Mouse (Mus musculus) gastrocnemius, postnatal 10 days (tissue): ENCODE data around the gene Atg9b. TPM values are rescaled to one million over a fixed set of nuclear protein-coding genes. Genes with fewer than 3 reads are reported as not detected.

Experiments used
- DNase-seq: peaks from one replicate; pipeline ENCODE4 v3.0.0; 2021; ENCODE audit warnings: mixed read lengths
- total RNA-seq, 2 experiments: library from RNA; stranded (reverse); gene quantifications; 2 replicates each; pipeline ENCODE4 v1.2.3; 2021

Gene Atg9b
- total RNA-seq, 2 experiments from 2014 or later, result 0.23 to 0.26 TPM

DNA sequence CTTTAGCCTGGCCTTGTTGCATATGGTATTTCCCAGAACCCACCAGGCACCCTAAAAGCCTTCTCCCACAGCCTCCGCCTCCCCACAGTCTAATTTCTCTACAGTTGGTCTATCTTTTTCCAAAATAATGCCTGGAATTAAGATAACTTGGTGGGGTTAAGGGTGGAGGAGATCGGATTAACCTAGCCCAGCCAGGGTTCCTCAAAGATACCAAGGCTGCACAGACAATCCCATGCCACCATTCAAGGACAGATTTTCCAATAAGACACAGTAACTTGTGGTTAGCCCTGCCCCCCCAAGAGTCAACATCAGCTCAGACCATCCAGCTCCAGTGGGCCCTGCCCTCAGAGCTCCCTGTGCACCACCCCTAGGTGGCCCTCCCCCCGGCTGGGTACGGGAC is 11.4 kb downstream of the Atg9b start:
- DNase-seq, result no peak

DNA sequence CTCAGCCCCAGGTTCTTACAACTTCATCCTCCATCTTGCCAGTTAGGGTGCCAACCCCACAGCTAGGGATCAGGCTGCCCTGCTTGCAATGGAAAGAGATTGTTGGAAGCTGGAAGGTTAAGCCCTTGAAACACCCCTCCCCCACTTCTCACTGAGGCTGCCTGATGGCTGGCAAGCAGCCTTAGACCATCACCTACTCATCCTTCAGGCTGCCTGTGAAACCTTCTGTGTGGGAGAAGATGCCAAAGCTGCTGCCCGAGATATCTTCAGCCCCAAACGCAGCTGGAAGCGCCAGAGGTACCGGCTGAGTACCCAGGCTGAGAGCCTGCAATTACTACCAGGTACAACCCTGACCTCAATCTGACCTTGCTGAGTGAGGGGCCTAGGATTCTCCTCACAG is 12.4 kb downstream of the Atg9b start:
- no peak for DNase-seq

DNA sequence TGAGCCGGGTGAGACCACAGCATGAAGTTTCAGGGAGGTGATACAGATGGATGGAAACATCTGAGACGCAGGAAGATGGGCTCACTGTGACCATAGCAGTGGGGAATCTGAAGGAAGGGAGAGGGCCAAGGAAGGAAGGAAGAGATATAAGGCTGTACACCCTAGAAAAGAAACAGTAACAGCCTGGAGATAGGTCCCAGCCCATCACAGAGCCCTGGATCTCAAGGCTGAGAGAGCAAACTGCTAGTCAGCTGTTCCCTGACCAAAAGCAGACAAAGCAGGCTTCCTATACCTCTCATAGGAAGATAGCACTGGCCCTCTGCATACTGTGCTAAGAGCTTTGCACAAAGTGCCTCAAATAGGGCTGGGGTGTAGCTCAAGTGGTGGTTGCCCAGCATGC is 13.2 kb downstream of the Atg9b start:
- DNase-seq, result no peak

DNA sequence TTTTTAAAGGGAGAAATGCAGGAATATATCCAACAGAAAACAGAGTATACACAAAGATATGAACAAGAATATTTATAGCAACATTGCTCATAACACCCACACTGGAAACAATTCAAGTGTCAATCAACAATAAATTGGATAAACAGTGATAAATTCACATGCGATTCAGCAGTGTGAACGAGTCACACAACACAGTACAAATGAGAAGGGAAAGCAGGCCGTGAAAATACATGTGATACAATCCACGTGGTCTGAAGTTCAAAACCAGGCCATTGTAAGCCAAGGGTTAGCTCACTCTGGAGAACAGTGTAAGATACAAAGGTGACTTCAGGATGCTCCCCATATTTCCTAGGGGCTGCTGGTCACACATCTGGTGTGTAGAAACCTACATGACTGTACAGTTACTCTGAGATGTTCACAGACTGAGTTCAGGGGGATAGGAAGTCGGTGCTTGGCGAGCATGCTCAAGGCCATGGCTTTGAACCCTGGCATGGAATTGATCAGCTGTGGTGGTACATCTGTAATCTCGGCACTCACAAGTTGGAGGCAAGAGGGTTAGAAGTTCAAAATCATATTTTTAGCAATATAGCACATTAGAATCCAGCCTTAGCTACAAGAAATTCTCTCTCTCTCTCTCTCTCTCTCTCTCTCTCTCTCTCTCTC is 17.1 kb downstream of the Atg9b start:
- no peak for DNase-seq

DNA sequence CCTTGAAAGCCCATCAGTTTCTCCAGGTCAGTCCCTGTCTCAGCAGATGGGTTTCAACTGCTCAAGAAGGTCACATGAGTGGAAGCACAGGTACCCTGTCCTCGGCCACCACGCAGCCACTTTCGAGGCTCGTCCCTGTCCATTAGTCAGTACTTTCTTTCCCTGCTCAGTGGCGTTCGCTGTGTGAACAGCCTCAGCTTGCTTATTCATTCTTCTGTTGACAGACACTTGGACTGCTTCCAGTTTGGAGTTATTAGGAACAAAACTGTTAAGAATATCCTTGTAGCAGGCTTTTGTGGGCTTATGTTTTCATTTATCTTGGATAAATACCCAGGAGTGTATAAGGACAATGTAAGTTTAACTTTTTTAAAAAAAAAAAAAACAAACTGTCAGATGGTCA is 17.7 kb downstream of the Atg9b start:
- DNase-seq, result no peak

DNA sequence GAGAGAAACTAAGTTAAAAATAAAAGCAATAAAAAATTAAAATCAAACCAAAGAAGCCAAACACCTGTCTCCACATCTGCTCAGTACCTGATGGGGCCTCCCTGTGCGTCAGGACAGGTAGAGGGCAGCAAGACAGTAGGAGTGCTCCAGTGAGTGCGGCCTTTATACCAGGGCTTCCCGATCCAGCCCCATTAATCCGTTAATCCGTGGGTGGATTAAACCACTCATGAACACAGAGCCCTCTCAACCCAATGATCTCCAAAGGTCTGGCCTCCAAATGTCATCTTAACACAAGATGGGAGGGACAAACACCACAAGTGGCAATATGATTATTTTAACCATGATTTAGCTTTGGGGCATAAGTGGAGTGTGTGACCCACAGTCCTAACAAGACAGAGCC is 18.1 kb downstream of the Atg9b start:
- DNase-seq, result no peak

DNA sequence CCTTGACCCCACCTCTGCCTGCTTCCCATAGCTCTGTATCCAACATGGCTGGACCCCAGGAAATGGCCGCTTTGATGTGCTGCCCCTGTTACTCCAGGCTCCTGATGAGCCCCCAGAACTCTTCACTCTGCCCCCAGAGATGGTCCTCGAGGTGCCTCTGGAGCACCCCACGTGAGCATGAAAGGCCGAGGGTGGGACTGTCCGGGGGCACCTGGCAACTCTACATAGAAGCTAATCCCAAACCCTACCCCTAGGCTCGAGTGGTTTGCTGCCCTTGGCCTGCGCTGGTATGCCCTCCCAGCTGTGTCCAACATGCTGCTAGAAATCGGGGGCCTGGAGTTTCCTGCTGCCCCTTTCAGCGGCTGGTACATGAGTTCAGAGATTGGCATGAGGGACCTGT is 22.2 kb downstream of the Atg9b start:
- DNase-seq, result no peak

DNA sequence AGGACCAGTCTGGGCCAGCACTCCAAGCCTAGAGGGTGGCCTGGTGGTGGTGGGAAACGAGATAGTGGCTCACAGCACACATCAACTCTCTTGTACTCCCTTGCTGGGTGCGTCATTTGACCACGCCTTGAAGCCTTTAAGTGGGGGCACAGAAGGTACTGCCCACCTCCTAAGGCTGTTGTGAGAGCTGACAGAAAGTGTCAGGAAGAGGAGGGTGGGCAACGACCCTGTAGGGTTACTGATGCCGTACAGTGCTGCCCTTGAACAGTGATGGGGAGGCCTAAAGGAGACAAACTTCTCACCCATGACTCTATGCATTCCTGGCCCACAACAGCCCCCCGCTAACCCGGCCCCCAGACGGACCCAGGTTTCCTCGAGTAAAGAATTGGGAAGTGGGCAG is 25.5 kb downstream of the Atg9b start:
- DNase-seq, result no peak

DNA sequence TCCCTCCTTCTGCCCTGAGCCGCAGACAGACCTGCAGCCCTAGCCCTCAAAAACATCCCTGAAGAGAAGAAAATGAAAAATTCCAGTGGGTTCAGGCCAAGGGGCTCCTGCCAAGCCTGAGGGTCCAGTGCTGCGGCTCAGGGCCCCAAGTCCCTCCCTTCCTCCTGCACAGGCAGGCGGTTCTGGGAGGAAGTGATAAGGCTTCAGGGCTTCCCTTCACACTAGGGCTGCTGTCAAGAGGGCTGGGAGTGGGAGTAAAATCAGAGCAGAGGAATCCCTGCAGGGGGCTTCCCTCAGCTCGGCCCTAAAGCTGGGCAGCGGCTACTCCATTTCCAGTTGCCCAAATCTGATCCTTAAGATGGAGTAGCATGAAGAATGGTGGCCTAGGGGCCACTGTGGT is 26.4 kb downstream of the Atg9b start:
- no peak for DNase-seq

DNA sequence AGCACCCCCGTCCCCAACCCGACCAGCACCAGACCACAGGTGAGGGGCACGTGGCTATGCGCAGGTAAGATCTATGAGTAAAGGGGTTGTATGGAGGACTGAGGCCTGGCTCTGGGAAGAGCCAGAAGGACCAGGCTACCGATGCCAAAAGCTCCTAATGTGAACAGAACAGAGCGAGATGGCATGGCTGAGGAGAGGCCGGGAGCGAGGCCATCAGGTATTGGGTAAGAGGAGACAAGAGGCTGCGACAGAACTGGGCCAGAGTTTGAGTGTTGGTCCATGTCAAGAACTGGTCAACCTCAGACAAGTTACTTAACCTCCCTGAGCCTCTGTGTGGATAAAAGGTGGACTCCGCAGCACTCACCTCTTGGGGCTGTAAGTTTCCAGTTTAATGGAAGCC is 27.0 kb downstream of the Atg9b start:
- DNase-seq, result no peak

DNA sequence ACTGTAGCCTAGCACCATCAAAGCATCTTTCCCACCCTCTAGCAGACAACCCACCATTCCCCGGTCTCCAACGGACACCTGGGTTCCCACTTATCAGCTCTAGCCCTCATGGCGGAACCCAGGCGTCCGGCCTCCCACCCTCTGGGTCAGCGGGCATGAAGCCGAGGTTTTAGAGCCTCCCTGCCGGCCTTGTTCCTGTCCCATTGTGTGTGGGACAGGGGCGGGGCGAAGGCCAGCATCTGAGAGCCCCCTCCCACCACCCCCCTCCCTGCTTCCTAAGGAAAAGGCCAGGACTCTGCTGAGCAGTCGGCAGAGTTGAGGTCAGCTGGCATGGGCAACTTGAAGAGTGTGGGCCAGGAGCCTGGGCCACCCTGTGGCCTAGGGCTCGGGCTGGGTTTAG is 27.4 kb downstream of the Atg9b start, which contains the start of gene Nos3:
TSS of gene Nos3 (plus strand) at position 303 of the 400 bp plus-strand sequence.
- DNase-seq, result peak; percentile 34

DNA sequence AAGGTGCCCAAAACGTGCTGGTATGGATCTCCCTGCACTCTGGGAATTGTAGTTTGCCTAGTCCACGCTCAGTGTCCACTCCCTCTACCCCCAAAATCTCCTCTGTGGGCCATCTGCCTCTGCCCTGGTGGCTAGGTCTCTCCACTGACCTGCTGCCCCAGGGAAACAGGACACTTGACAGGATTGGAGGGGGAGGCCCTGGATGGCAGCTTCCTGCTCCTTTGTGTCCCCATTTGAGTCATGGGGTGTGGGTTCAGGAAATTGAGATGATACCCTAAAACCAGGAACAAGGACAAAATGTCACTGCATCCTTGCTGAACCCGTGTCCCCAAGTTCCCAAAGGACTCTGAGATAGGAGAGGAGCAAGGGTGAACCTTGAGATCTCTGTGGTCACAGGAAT is 27.9 kb downstream of the Atg9b start:
- no peak for DNase-seq

DNA sequence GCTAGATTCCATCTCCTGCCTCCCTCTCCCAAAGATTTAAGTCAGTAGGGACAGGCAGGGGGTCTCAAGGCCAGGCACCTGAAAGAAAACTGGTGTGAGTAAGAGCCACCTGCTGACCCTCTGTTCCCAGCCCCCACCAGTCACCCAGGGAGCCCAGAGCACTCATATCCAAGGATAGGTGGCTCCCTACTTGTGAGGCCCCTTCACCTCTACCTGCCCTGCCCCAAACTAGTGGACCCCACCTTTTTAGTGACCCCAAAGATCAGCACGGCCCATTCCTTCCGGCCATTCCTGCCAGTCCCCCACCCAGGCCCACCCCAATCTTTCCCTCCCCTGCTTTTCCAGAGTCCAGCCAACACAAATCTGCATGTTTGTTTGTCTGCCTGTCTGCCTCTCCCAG is 28.5 kb downstream of the Atg9b start:
- no peak for DNase-seq

DNA sequence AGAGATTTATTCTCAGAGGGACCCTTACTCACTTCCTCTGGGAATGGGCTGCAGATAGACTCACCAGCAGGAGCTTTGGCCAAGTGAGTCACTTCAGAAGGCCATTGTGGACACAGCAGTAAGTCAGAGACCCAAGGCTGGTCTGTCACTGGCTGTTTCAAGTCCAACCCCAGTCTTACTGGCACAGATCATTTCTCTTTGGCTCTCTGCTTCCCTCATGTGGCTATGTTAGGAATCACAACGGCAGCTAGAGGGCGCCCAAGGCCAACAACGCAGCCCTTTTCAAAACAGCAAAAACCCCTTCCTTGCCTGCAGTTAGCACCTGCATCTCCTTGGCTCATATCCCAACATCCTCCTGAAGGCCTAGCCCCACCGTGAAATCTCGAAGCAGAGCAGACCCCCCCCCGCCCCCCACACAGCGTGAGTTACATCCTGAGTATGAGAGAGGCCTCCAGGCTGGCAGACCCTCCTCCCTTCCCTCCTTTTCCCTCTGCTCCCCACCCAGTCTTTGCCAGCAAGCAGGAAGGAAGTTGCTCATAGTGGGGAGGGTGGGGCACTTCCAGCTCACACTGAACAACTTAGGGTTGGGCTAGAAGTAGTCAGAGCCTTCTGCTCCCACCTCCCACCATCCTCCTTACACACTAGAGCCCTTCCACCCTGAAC is 31.0 kb downstream of the Atg9b start:
- peak; percentile 78 for DNase-seq

DNA sequence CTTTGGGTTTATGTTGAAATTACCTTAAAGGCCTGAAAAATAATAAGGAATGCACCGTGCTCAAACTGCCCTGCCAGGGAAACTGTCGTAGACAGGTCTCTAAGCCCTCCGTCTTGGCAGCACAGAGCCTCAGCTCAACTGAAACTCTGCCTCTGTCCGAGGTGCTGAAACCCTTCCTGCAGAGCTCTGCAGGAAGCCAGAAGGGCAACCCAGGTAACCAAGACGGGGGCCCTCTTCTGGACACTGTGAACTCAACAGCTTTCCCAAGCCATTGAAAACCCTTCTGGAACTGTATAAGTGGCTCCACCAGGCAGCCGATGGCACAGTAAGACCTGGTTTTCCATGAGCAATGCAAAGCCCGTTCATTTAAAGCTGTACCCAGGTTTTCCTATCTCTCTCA is 34.5 kb downstream of the Atg9b start:
- DNase-seq, result peak; percentile 79

DNA sequence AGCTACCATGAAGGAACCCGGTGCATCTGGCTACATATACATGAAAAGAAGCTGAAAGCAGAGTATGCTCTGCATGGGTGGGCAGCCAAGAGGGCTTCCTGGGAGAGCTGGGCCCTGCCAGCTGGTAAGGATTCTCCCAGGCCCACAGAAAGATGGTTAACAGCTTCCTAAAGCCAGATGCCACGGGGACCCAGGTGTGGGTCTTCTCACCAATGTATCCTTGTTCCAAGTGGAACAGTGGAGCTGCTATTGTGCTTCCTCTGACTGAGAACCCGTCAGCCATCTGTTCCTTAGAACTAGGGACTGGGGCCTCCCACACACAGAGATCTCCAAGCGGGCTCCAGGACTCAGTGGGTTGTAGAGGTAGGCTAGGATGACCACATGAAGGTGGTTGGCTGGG is 35.2 kb downstream of the Atg9b start:
- DNase-seq, result no peak

DNA sequence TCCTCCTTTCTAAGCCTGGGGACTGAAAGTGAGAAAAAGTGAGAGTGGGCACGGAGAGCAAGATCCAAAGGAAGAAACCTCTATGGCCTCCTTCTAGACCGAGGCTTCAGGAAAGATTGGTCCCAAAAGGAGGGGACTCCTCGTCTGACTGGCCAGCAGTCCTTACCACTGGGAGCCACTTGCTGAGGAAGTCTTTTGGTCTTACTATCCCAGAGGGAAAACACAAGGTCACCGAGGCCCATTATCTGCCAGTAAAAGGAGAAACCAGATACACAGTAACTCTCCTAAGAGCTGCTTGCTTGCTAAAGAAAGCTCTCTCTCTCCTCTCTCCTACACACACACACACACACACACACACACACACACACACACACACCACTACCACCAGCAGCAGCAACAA is 38.6 kb downstream of the Atg9b start:
- DNase-seq, result no peak

DNA sequence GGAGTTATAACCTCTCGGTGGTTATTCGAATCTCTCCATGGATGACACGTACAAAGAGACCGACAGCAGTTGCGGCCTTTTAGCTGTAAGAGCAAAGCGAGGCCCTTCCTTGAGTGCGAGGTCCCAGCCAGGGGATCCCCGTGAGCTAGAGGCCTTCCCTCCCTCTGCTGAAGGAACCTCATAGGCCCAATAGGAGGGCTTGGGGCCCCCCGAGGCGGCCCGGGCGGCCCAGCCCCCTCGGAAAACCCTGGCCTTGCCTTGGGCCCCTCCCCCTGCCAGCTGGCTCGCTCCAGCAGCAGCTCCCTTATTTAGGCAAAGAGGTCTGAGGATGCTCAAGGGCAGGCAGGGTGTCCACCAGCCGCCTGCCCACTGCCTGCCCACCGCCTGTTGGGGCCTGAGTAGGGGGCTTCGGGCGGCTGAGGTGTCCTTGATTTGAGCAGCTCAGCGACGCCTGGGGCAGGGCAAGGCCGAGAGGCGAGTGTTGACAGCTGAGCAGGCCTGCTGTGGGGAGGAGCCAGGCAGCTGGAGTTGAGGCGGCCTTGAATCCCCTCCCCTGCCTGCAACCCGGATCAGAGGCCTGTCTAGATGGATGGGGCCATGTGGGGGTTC is 39.6 kb downstream of the Atg9b start:
- peak; percentile 36 for DNase-seq

DNA sequence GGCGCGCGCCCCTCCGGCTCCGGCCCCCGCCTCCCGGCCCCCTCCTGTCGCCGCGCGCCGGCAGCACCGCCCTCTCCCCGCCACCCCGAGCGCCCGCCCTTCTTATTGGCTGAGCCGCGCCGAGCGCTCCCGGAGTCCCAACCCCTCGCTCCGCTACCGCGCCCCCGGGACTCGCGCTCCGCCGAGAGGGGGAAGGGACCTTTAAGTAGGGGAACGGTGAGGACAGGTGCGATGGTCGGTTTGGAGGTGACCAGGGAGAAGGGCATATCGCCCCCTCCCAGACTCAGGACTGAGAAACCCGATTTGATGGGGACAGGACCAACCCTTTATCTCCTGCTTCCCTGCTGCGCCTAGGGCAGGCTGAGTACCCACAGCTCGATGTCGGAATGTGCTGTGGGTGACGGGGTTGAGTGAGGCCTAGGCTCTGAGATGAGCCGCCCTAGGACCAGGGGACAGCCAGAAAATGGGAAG is 40.2 kb downstream of the Atg9b start:
- DNase-seq, result peak; percentile 78

DNA sequence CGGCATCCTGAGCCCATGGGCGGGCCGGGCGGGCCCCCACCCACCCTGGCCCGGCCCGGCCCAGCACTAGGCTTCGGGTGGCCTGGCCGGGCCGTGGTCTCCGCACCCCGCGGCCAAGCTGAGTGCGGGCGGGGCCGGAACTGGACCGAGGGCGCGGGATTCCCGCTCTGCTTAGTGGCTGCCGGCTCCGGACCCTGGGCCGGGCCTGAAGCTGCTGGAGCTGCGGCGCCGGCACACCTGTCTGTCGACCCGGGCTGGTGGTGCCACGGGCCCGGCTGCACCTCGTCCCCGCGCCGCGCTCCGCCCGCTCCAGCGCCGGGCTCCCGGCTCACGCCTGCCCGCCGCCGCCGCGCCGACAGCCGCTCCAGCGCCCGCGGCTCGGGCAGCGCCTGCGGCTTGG is 40.7 kb downstream of the Atg9b start, which contains the start of gene Kcnh2:
TSS of gene Kcnh2 (minus strand) at position 327 of the 400 bp plus-strand sequence.
- DNase-seq, result no peak

DNA sequence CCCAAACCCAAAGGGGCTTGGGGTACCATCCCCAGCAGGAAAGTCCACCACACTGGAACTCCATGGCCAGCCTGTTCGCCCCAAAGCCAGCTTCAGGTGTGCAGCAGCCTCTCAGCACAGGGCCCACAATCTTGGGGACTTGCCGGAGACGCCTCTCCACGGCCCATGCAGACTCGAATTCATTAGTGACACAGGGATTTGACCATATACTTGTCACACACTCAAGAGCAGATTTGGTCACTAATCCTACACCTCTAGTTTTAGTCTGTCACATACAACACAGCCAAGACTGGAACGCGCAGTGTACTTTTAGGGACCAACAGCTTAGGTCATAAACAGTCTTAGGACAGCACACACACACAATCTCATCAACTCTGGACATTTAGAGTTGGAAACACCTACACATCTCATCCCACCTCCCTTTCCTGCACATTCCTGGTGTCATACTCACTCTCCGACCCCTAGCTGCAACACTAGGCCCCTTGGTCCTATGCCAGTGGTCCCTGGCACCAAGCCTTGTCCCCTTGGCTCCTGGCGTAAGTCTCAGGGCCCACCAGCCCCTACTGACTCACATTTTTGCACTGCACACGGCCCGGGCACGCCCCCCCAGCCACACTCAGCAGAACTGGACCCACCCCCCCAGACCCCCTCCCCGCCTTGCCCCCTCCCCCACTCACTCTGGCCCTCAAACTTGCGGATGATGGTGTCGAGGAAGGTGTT is 41.3 kb downstream of the Atg9b start:
- peak; percentile 30 for DNase-seq

DNA sequence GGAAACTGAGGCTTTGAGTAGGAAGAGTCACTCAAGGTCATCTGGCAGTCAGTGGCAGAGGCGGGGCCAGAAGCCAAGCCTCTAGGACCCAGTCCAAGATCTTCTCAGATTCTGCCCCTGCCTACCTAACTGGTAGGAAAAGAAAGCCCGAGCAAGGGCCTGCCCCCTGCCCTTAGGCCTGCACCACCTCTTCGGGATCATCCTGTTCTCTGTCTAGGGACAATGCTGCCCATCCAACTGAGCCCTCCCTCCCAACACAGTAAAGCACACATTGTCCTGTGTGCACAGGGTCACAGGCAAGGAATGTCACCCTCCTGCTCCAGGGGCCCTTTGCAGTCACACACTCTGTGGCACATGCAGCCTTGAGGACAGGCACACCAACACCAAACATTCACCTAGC is 41.9 kb downstream of the Atg9b start:
- DNase-seq, result no peak

DNA sequence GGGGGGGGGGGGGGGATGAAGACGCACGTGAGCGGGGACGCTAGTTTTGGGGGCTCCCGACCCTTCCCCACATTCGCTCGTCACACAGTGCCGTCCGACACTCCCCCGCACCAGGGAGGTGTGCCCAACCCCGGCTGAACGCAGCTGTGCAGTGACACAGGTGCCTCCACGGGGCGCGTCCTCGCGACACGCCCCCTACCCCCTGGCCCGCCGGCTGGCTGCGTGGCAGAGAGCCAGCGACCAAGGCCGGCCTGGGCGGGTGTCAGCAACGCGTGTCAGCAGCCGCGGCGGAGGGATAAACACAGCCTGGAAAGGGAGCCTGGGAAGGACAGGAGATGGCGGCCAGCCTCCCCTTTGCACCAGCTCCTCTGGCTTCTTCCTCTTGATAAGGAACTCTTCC is 43.4 kb downstream of the Atg9b start:
- DNase-seq, result peak; percentile 35
